Mouse (Mus musculus) kidney, embryonic 14.5 days (tissue): ENCODE results near the gene Catsper3. TPM values are rescaled to one million over a fixed set of nuclear protein-coding genes. Genes with fewer than 3 reads are reported as not detected.

Experiments used
- ATAC-seq: fragments of 200-750 bp; cut with Nextera tagmentation; 2 replicates; pipeline ENCODE4 v1.8.0; 2017; ENCODE audit warnings: moderate number of reproducible peaks, mild to moderate bottlenecking, moderate TSS enrichment, moderate library complexity; ENCODE audit not compliant: low FRiP score, low TSS enrichment
- H3K27ac ChIP-seq: fragments of 300-500 bp; sonication (generic); 2 replicates; pipeline ENCODE4 v1.5.1; 2014; ENCODE audit warnings: low read depth, mild to moderate bottlenecking, low read length, moderate library complexity, mixed read lengths
- H3K27me3 ChIP-seq: fragments of 300-500 bp; sonication (generic); 2 replicates; pipeline ENCODE4 v1.6.1; 2014; ENCODE audit warnings: mild to moderate bottlenecking, low read length; ENCODE audit not compliant: control insufficient read depth, insufficient read depth
- H3K36me3 ChIP-seq: fragments of 300-500 bp; sonication (generic); 2 replicates; pipeline ENCODE4 v1.6.1; 2014; ENCODE audit warnings: low read length, mixed read lengths; ENCODE audit not compliant: control insufficient read depth, insufficient read depth
- H3K4me1 ChIP-seq: fragments of 300-500 bp; sonication (generic); 2 replicates; pipeline ENCODE4 v1.6.1; 2014; ENCODE audit warnings: low read length, mixed read lengths; ENCODE audit not compliant: control insufficient read depth, insufficient read depth
- H3K4me2 ChIP-seq: fragments of 300-500 bp; sonication (generic); replicated peaks from 2 replicates; pipeline ENCODE4 v1.6.1; 2014; ENCODE audit warnings: low read depth, mild to moderate bottlenecking, low read length
- H3K4me3 ChIP-seq: fragments of 300-500 bp; sonication (generic); 2 replicates; pipeline ENCODE4 v1.5.1; 2014; ENCODE audit warnings: mild to moderate bottlenecking, low read length
- H3K9ac ChIP-seq: fragments of 300-500 bp; sonication (generic); 2 replicates; pipeline ENCODE4 v1.6.1; 2014; ENCODE audit warnings: low read depth, mild to moderate bottlenecking, low read length, moderate library complexity
- H3K9me3 ChIP-seq: fragments of 300-500 bp; sonication (generic); 2 replicates; pipeline ENCODE4 v1.6.1; 2016; ENCODE audit warnings: low read length; ENCODE audit not compliant: control insufficient read depth
- WGBS: fragments of 180-500 bp; shearing (Covaris S2); extraction: QIAGEN DNeasy Blood & Tissue Kit; methylation state at CpG from one replicate; pipeline ENCODE4 v1.1.7; 2014; 5-methylcytosine and 5-hydroxymethylcytosine counted together
- polyA plus RNA-seq: library from polyadenylated mRNA; unstranded; fragments of >200 nt; fragmentation: Nextera tagmentation; extraction: Ambion mirVana; gene quantifications from 2 replicates; pipeline ENCODE4 v1.2.1, GENCODE M21; 2014

Gene Catsper3
- polyA plus RNA-seq, 1 experiment from 2014 or later: 0.32 TPM

DNA sequence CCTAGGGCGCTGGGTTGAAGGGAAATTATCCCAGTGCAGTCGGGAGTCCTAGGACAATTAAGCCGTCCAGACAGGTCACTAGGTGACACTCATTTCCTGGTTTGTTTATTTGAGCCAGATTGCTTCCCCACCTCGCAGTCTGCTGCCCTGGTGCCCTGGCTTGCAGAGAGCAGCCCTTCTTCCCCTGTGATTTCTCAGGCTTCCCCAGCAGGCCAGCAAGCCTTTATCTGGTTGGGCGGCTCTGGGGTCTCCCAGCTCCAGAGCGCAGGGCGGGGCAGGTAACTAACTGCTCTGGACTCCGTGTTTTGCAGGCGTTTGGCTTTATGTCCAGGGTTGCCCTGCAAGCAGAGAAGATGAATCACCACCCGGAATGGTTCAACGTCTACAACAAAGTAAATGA, 9.3 kb upstream of the Catsper3 start:
- Histone ChIP-seq H3K36me3 (no peaks in the 10 kb centered on the region), H3K27me3 (no peaks in the 10 kb centered on the region), H3K27ac (no peak overlapping the region; the same call in 1 of the 2 replicates), H3K9me3 (peaks cover 3% of the 10 kb centered on the region; the same call in 1 of the 2 replicates), H3K9ac (no peak overlapping the region), H3K4me1 (no peaks in the 10 kb centered on the region; the same call in 1 of the 2 replicates), H3K4me3 (no peak overlapping the region), H3K4me2 (no peak overlapping the region; the same call in 1 of the 2 replicates)
- peak; percentile 49; the same call in 1 of the 2 replicates for ATAC-seq
- 9% methylated on average over 11 of the region's 11 CpGs for WGBS

DNA sequence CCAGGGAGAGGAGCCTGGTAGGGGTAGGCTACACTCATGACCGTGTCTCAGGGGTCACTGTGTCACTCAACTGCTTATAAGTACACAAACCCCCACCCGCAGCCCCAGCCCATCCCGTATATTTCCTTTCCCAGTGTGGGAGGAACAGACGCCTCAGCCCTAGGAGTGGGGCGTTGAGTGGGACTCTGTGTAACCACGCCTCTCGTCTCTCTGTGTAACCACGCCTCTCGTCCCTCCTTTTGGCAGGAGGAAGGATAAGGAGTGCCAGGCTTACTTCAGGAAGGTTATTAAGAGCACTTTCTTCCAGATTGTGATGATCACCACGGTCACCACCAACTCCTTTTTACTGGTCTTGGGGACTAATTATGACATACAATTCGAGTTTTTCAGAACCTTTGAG, 1.8 kb downstream of the Catsper3 start:
- Histone ChIP-seq H3K4me2 (no peak overlapping the region), H3K4me1 (no peaks in the 10 kb centered on the region), H3K9me3 (no peaks in the 10 kb centered on the region), H3K36me3 (no peaks in the 10 kb centered on the region), H3K4me3 (no peak overlapping the region), H3K9ac (no peak overlapping the region), H3K27ac (no peak overlapping the region), H3K27me3 (no peaks in the 10 kb centered on the region)
- ATAC-seq: no peak
- 42% methylated on average over 11 of the region's 11 CpGs for WGBS

DNA sequence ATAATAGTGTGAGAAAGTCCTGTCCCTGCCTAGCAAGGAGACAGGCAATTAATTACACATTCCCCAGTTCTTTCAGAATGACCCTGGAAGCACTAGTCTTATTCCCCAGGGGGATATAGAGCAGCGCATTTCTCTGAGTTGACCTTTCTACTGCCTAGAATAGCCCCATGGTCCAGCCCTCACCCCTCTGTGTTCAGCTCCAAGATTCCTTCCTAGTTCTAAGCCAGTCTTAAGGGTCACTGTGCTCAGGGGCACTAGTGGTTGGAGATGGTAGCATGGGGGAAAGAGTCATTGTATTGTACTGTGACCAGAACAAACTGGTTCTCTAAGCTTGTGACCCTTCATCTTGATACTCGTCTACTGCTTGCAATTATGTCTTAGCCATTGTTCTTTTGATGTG, 16.9 kb downstream of the Catsper3 start:
- Histone ChIP-seq H3K27me3 (no peaks in the 10 kb centered on the region; the same call in 1 of the 2 replicates), H3K4me3 (no peak overlapping the region), H3K4me2 (no peak overlapping the region), H3K9me3 (no peaks in the 10 kb centered on the region), H3K4me1 (no peaks in the 10 kb centered on the region), H3K27ac (no peak overlapping the region), H3K36me3 (no peaks in the 10 kb centered on the region), H3K9ac (no peak overlapping the region)
- WGBS: 73% methylated on average over 2 of the region's 2 CpGs
- ATAC-seq: no peak

DNA sequence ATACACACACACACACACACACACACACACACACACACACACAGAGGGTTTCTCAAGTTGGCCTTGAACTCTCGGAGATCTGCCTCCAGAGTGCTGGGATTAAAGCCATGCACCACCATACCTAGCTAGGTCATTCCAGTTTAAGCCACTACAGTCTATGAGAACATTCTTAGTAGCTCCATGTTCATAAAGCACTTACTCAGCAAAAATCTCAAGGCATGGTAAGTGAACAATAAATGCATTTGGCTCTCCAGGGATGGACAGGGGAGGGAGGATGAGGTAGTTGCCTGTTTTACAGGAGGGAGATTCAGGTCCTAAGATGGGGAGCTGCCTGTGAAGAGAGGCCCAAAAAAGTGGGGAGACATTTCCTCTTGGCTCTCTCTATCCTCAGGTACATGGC, 19.6 kb downstream of the Catsper3 start:
- H3K36me3 ChIP-seq: no peaks in the 10 kb centered on the region
- H3K9ac ChIP-seq: no peak overlapping the region
- no peak overlapping the region for H3K4me3 ChIP-seq
- H3K27ac ChIP-seq: no peak overlapping the region
- H3K9me3 ChIP-seq: no peaks in the 10 kb centered on the region
- no peaks in the 10 kb centered on the region for H3K4me1 ChIP-seq
- no peak overlapping the region for H3K4me2 ChIP-seq
- no peak for ATAC-seq
- H3K27me3 ChIP-seq: no peaks in the 10 kb centered on the region
- WGBS: 83% methylated on average over 1 of the region's 1 CpGs

DNA sequence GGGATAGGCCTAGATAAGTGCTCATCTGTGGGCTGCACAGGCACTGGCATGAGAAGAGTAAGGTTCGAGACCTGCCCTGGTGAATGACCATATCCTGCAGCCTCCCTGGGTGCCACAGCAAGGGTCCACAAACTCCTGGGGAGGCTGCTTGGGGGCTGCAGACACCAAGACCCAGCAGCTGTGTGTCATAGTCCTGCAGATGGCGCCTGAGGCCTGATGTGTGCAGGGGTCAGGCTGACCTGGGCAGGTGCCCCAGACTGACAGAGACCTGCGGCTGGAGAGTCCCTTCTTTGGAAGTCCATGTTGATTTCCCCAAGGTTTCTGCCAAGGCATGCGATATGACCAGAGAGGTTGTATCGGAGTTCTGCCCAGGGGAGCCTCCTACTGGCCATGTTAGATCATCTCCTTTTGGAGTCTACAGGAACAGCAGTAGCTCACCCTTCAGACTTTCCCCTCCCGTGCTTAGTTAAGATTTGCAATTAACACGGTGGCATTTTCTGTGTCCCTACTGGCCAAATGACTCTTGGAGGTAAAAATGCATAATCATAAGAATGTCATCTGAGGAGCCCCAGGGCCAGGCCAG, 24.8 kb downstream of the Catsper3 start:
- no peak for ATAC-seq
- no peak overlapping the region for H3K27ac ChIP-seq
- WGBS: 72% methylated on average over 7 of the region's 7 CpGs
- no peaks in the 10 kb centered on the region for H3K9me3 ChIP-seq
- no peak overlapping the region for H3K4me2 ChIP-seq
- no peaks in the 10 kb centered on the region for H3K4me1 ChIP-seq
- no peaks in the 10 kb centered on the region for H3K36me3 ChIP-seq
- H3K27me3 ChIP-seq: no peaks in the 10 kb centered on the region
- H3K9ac ChIP-seq: no peak overlapping the region
- no peak overlapping the region for H3K4me3 ChIP-seq

DNA sequence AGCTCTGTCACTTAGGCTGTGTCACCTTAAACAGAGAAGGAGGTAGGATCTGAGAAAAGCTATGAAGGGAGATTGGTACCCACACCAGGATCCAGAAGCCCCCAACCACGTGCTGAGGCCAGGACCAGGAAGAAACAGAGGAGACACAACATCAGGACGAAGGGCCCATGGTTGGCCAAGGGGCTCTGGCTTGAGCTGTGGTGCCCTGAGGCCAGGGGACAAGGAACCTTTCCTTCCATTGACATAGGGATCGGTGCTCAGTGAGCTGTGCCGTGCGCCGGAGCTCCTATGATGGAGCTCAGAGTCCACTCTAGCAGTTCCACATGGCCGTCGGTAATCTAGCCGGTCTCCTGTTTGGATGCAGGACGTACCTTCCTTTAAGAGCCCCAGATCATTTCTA, 25.3 kb downstream of the Catsper3 start:
- no peak for ATAC-seq
- Histone ChIP-seq H3K36me3 (no peaks in the 10 kb centered on the region), H3K9ac (no peak overlapping the region), H3K27me3 (no peaks in the 10 kb centered on the region), H3K4me2 (no peak overlapping the region), H3K9me3 (no peaks in the 10 kb centered on the region), H3K4me3 (no peak overlapping the region), H3K27ac (no peak overlapping the region), H3K4me1 (no peaks in the 10 kb centered on the region)
- WGBS: 96% methylated on average over 10 of the region's 10 CpGs

DNA sequence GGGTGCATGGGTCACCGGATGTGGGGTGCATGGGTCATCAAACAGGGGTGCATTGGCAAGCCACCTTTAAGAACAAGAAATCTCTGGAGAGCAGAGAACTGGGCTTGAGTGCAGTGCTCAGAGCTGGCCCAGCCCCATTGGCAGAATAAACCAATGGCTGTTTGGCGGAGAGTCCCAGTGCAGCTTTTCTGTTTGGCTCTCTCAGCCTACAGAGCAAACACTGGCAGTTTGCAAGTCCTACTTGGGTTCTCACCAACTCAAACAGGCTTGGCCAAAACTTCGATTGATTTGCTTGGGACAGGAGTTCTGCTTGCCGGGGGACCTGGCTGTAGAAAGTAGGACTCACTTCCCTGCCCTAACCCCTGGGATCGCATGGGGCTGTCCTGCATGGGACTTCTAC, 26.6 kb downstream of the Catsper3 start:
- WGBS: 71% methylated on average over 5 of the region's 5 CpGs
- Histone ChIP-seq H3K36me3 (no peaks in the 10 kb centered on the region), H3K4me2 (no peak overlapping the region), H3K9ac (no peak overlapping the region), H3K27ac (no peak overlapping the region), H3K9me3 (no peaks in the 10 kb centered on the region), H3K27me3 (no peaks in the 10 kb centered on the region), H3K4me1 (no peaks in the 10 kb centered on the region), H3K4me3 (no peak overlapping the region)
- ATAC-seq: no peak

DNA sequence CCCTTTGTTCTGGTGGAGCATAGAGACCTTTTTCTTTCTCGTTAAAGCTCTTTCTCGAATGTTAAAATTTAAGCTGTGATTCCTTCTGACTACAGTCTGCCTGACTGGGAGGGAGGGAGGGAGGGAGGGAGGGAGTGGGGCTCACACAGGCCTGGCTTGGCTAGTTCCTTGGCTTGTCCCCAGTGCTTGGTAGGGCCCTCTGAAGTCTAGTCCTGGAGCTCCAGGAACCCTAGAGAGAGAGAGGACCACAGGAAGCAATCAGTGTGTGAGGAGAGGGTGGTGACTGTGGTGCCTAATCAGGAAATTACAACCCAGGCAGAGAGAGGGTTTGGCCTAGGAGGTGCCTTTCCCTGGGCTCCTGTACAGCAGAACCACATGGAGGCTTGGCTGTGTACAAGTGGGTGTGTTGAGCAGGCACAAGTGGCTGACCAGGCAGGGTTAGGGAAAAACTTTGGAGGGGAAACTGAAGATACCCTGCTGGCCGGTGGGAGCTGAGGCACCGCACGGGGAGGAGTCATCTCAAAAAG, 29.2 kb downstream of the Catsper3 start:
- ATAC-seq: no peak
- no peak overlapping the region for H3K9ac ChIP-seq
- no peaks in the 10 kb centered on the region for H3K27me3 ChIP-seq

DNA sequence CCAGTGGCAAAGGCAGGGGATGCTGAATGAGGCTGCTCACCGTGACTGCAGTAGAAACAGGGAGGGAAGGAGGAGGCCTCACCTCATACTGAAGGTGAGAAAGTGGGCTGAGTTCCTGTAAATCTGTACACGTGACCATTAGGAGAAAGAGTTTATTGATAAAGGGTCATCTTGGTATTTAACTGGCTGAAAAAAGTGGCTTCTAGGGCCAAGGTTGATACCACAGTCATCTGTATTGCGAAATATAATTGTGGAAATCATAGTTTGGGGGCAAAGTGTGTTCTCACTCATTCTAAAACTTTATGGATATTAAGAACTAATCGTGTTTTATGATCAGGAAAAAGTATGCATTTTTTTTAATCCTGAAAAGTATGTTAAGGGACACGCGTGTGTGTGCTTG, 30.5 kb downstream of the Catsper3 start:
- Histone ChIP-seq H3K4me2 (no peak overlapping the region), H3K27ac (no peak overlapping the region), H3K4me1 (no peaks in the 10 kb centered on the region), H3K36me3 (no peaks in the 10 kb centered on the region), H3K4me3 (no peak overlapping the region), H3K9me3 (no peaks in the 10 kb centered on the region), H3K27me3 (no peaks in the 10 kb centered on the region), H3K9ac (no peak overlapping the region)
- no peak for ATAC-seq
- 87% methylated on average over 6 of the region's 6 CpGs for WGBS

More for the DNA sequence above, 29.2 kb downstream of the Catsper3 start:
- Histone ChIP-seq H3K36me3 (no peaks in the 10 kb centered on the region), H3K9me3 (no peaks in the 10 kb centered on the region), H3K4me3 (no peak overlapping the region), H3K27ac (no peak overlapping the region), H3K4me1 (no peaks in the 10 kb centered on the region), H3K4me2 (no peak overlapping the region)
- 56% methylated on average over 5 of the region's 5 CpGs for WGBS
